Mouse (Mus musculus): ENCODE measurements at regions not wholly inside any gene's neighbourhood (a gene's known extent, or its start where the extent isn't known, plus 50 kb on each side); places are given as distances from the start of the nearest gene placed in this dataset.

DNA sequence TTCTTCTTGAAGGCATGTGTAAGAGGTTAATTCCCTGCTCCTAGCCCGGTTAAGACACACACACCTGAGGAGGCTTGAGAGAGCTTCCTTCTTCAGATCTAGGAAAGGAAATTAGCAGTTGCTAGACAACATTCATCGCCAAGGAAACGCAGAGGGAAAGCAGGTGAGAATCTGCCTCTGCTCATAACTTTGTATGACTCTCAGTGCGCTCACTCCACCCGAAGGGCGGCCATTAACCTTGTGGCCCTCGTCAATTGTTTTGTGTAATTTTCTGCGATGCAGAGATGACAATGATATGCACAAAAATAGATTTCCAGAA is 105.3 kb upstream of the Sgk1 start:
- peak; percentile 27; the same call in 1 of the 2 replicates for ATAC-seq (ENCODE audit: low TSS enrichment)

DNA sequence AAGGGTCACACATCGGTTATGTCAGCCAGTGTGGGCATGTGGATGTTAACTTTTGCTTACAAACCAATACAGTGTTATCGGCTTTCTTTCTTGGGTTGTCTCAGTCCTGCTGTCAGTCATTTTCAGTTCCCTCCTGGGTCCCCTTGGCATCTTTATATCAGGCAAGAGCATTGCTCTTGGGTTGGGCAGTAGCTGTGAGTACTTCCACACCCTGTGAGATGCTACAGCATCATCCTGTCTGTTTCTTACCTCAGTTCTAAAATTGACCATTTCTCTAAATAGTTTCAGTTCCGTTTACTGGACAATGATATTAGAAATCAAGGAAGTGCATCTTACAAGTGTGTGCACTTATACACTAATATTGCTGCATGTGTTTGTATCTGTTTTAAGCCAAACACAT is 104.9 kb upstream of the Sgk1 start:
- ATAC-seq (ENCODE audit: low TSS enrichment): no peak

DNA sequence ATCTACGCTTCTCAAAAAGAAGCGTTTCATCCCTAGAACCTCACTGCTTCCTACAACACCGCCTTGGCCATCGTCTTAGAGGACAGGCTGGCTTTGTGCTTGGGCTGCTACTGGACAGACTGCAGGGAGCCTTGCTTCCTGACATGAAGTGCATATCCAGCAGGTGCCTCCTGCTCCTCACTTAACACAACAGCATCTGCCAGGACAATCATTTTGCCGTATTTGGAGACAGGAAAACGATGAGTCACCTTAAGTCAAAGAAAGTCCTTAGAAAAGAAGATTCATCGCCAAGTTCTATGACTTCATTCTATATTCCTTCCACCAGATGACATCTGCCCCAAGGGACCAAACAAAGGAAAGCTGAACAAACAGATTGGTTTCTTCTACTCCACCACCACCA is 98.5 kb upstream of the Sgk1 start:
- ATAC-seq (ENCODE audit: low TSS enrichment): peak; percentile 50; the same call in 1 of the 2 replicates

DNA sequence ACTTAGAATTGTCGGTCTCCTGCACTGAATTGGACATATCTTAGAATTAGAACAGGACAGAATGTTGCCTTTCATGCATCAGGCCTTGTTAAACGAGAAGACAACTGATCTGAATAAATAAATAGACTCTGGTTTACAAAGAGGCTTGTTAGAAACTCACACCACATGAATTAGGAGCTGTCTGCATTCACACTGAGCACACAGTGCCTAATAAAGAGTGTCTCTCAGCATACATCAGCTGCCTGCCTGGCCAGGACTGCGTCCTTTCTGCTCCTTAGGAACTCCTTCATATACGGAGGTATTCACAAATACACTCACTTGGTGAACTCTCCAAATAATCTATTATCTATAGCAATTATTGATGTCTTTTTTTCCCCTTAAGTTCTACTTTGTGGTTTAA is 96.9 kb upstream of the Sgk1 start:
- 0 out of 2 replicates have a peak, but pooled peaks have one; percentile 25 for ATAC-seq (ENCODE audit: low TSS enrichment)

- ATAC-seq (ENCODE audit: low TSS enrichment): no peak
Observed at GRCm38 (mm10) chr10:21785785-21786184, 96.2 kb upstream of the Sgk1 start.

DNA sequence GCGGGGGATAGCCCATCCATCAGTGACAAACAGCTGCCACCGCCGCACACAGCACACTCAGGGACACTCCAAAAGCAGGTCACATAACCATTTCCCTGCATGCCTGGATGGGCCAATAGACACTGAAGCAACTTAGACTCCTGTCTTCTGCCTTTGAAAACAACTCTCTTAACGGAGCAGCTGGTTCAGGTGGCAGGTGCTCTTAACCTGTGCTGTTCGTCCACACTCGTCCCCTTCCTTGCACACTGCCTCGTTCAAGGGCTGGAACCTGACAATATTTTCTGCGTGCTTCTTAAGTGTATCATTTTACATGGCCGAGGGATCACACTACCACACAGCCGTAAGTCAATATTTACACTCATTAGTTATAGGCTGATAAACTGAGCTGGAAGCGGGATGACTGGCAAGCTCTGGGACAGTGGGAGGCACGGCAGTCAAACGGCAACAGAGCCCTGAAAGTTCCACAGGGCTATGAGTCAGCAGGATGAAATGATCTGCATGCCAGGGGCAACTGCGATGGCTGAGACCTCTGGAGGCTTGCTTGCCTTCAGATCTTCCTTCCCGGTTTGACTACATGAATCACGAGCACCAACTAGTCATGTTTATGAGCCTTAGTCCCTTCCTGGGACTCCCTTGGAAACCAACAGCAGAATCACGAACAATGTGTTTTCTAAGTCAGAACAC is 92.0 kb upstream of the Sgk1 start:
- 0 out of 2 replicates have a peak, but pooled peaks have one; percentile 8 for ATAC-seq (ENCODE audit: low TSS enrichment)

DNA sequence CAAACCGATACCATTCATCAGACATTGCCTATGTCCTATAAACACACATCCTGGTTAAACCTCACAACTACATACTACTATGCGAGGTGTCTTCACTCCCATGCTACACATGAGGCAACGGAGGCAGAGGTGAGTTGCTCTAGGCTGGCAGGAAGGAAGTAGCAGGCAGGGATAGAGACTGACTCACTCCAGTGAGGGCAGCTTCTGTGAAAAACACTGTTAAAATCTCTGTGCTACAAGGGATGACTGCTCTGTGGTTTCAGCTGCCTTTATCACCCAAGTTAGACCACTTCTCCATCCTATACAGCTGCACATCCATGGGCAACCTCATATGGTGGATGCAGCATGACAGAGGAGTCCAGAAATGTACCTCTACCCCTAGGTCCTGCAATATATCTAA is 91.0 kb upstream of the Sgk1 start:
- no peak for ATAC-seq (ENCODE audit: low TSS enrichment)

GRCm38 (mm10) chr10:21792431-21792830 is 89.6 kb upstream of the Sgk1 start:
- ATAC-seq (ENCODE audit: low TSS enrichment): no peak

DNA sequence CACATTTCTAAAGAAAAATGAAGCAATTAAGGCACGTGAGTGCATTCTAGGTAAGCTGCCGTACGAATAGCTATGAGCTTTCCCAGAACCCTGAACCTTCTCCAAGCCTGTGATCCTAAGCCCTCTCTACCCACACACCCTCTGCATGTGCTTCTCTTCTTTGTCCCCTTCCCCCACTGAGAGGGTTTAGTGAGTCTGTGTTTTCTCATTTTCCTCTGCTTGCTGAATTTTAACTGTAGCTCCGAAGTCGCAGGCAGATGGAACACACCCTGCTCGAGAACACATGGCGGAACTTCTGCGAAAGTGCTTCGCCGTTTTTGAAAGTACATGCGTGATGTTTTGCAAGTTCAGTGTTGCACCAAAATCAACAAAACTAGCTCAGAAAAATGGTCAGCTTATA is 88.3 kb upstream of the Sgk1 start:
- peak; percentile 72 for ATAC-seq (ENCODE audit: low TSS enrichment)

GRCm38 (mm10) chr10:21796386-21796785 is 85.6 kb upstream of the Sgk1 start:
- no peak for ATAC-seq (ENCODE audit: low TSS enrichment)

- no peak for ATAC-seq (ENCODE audit: low TSS enrichment)
Observed at GRCm38 (mm10) chr10:21798103-21798502, 83.9 kb upstream of the Sgk1 start.

DNA sequence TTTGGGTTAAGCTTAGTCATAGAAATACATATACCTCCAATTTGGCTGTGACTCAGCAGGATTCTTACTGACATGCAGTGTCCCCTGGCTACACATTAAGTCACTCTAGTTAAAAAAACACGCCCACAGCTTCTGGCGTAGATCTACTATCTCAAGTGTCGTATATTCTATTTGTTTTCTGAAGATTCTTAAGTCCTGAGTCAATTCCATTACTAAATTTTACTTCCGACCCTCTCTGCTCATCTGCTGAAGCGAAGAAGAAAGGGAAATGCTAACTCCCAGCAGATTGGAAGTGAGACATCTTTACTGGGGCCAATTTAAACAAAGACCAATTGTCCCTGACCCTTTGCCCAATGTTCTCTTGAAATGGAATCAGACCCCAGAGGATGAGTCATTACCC is 80.4 kb upstream of the Sgk1 start:
- ATAC-seq (ENCODE audit: low TSS enrichment): 0 out of 2 replicates have a peak, but pooled peaks have one; percentile 41

GRCm38 (mm10) chr10:21803184-21803583 is 78.8 kb upstream of the Sgk1 start:
- no peak for ATAC-seq (ENCODE audit: low TSS enrichment)

GRCm38 (mm10) chr10:21804761-21805160 is 77.2 kb upstream of the Sgk1 start:
- no peak for ATAC-seq (ENCODE audit: low TSS enrichment)

GRCm38 (mm10) chr10:21805606-21806005 is 76.4 kb upstream of the Sgk1 start:
- peak; percentile 74 for ATAC-seq (ENCODE audit: low TSS enrichment)

DNA sequence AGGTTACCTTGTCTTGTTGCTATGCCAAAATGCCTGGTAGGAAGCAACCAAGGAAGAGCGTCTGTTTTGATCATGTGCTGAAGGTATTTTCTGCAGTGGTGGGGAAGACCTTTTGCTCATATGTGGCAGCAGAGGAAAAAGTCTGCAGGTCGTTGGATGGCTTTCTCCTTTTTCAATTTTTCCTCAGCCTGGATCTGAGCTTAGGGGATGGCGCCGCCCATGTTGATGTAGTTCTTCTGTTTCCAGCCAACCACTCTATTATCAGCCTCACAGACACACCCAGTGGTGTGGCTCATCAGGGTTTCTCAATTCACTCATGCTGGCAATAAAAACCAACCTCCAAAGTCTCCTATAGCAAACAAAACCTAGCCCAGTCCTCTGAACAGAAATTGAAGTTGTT is 75.3 kb upstream of the Sgk1 start:
- no peak for ATAC-seq (ENCODE audit: low TSS enrichment)

- ATAC-seq (ENCODE audit: low TSS enrichment): no peak
Observed at GRCm38 (mm10) chr10:21819686-21820085, 62.3 kb upstream of the Sgk1 start.

- ATAC-seq (ENCODE audit: low TSS enrichment): no peak
Observed at GRCm38 (mm10) chr10:21821421-21821820, 60.6 kb upstream of the Sgk1 start.

DNA sequence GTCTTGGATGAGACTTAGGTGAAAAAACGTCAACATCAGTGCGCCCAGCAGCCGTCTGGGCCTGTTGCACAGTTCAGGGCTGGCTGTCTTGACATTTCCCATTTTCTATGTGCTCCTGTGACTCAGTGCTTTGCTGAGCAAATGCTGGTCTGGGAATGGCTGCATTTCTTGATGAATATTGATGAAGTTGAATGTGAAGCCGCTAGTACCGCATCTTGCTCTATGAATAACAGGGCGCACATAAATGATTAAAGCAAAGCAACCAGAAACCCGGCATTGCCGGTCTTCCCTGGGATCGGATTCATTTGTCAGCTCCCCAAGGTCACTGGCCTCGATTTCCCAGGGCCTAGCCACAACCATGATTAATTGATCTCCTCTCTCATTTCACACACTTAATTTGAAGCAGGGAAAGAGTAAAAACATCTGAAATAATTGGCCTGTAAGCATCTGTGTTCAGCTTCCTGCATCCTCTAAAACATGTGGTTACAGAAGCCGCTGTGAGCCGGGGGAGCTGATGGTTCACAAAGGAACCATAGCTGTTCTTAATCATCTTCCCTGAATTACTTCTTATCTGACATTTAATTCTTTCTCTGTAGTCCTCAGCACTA is 57.5 kb upstream of the Sgk1 start:
- peak; percentile 31; the same call in 1 of the 2 replicates for ATAC-seq (ENCODE audit: low TSS enrichment)

DNA sequence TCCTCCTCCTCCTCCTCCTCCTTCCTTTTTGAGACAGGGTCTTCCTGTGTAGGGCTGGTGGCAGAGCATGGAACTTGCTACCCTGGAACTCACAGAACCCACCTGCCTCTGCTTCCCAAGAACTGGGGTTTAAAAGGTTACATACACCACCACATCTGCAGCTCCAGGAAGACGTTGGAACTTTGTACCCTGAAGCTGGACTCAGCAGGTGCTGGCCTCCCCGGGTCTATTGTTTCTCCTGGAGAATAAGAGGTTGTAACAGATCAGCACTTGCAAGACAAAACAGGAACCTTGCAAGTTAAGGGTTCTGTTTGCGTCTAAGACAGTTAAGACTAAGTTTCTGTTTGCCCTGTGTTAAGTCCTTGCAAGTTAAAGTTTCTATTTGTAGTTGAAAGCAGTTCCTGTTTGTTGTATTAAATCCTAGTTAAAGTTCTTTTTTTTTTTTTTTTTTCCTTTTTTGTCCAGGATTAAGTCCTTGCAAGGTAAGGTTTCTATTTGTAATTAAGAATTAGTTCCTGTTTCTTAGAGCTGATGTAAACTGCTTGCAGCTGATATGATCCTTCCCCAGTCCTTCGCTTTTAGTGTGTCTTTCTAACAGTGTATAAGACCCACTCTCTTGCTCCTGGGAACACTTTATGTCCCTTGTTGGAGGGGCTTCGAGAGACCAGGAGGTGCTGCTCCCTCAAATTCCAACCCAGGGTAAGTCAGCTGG is 55.0 kb upstream of the Sgk1 start:
- ATAC-seq (ENCODE audit: low TSS enrichment): no peak

- no peak for ATAC-seq (ENCODE audit: low TSS enrichment)
Observed at GRCm38 (mm10) chr10:21827505-21827844, 54.5 kb upstream of the Sgk1 start.

GRCm38 (mm10) chr10:21828432-21829061 is 53.4 kb upstream of the Sgk1 start:
- no peak for ATAC-seq (ENCODE audit: low TSS enrichment)

All from frontal cortex, adult (tissue).